Mouse (Mus musculus) hindbrain, postnatal 0 days (tissue): ENCODE measurements around the gene Gnas. TPM values are rescaled to one million over a fixed set of nuclear protein-coding genes. Genes with fewer than 3 reads are reported as not detected.

Experiments
- ATAC-seq: fragments of 200-750 bp; cut with Nextera tagmentation; 2 replicates; pipeline ENCODE4 v1.8.0; 2017; ENCODE audit warnings: mild to moderate bottlenecking, moderate TSS enrichment, moderate library complexity
- DNase-seq: peaks from one replicate; pipeline ENCODE4 v3.0.0-alpha.2; 2015; ENCODE audit warnings: low spot score
- H3K27ac ChIP-seq: fragments of 300-500 bp; sonication (generic); 2 replicates; pipeline ENCODE4 v1.5.1; 2014; ENCODE audit warnings: mild to moderate bottlenecking
- H3K27me3 ChIP-seq: fragments of 300-500 bp; sonication (generic); 2 replicates; pipeline ENCODE4 v1.6.1; 2014; ENCODE audit warnings: low read length, mixed read lengths; ENCODE audit not compliant: insufficient read depth
- H3K36me3 ChIP-seq: fragments of 300-500 bp; sonication (generic); 2 replicates; pipeline ENCODE4 v1.6.1; 2014; ENCODE audit warnings: low read length, mixed read lengths; ENCODE audit not compliant: insufficient read depth
- H3K4me1 ChIP-seq: fragments of 300-500 bp; sonication (generic); 2 replicates; pipeline ENCODE4 v1.6.1; 2014; ENCODE audit warnings: antibody characterized with exemption, low read length, mixed read lengths; ENCODE audit not compliant: insufficient read depth
- H3K4me2 ChIP-seq: fragments of 300-500 bp; sonication (generic); 2 replicates; pipeline ENCODE4 v1.6.1; 2014; ENCODE audit warnings: low read depth, mild to moderate bottlenecking, low read length, moderate library complexity, mixed read lengths
- H3K4me3 ChIP-seq: fragments of 300-500 bp; sonication (generic); 2 replicates; pipeline ENCODE4 v1.5.1; 2014; ENCODE audit warnings: low read length
- H3K9ac ChIP-seq: fragments of 300-500 bp; sonication (generic); replicated peaks from 2 replicates; pipeline ENCODE4 v1.6.1; 2014; ENCODE audit warnings: mild to moderate bottlenecking, low read length, moderate library complexity, mixed read lengths
- H3K9me3 ChIP-seq: fragments of 300-500 bp; sonication (generic); 2 replicates; pipeline ENCODE4 v1.6.1; 2016; ENCODE audit warnings: low read length, mixed read lengths
- CTCF ChIP-seq: IDR thresholded peaks from 2 replicates; pipeline ENCODE4 v1.5.1; 2016; ENCODE audit warnings: antibody characterized with exemption, control low read depth, low read depth
- WGBS: fragments of 180-500 bp; shearing (Covaris S2); extraction: QIAGEN DNeasy Blood & Tissue Kit; methylation state at CpG from one replicate; pipeline ENCODE4 v1.1.7; 2014; 5-methylcytosine and 5-hydroxymethylcytosine counted together
- microRNA counts: library from miRNA; unstranded; fragments of <30 nt; microRNA quantifications from one replicate; lab custom pipeline; 2015
- microRNA-seq, 2 experiments: library from miRNA; unstranded; fragments of <30 nt; microRNA quantifications; one replicate each; pipeline ENCODE4; 2016
- polyA plus RNA-seq: library from polyadenylated mRNA; unstranded; fragments of >200 nt; fragmentation: Nextera tagmentation; extraction: Ambion mirVana; gene quantifications from 2 replicates; pipeline ENCODE4 v1.2.1, GENCODE M21; 2015
- total RNA-seq: library from RNA; depleted of rRNA; stranded (reverse); fragments of >200 nt; gene quantifications from 2 replicates; pipeline ENCODE4 v1.2.3, GENCODE M21; 2014; rRNA removed

The Gnas gene
- total and polyA plus RNA-seq, 2 experiments from 2014 or later, result 1,738 to 1,873 TPM

GRCm38 (mm10) chr2:174392554-174392953, 108.4 kb downstream of the Gnas start:
- no peak overlapping the region for H3K4me3 ChIP-seq
- no peak overlapping the region for H3K9ac ChIP-seq
- no peaks in the 10 kb centered on the region for H3K4me1 ChIP-seq
- ATAC-seq (no peak), DNase-seq (no peak)
- WGBS, result 51% methylated on average over 9 of the region's 9 CpGs
- H3K4me2 ChIP-seq, result no peak overlapping the region
- TF ChIP-seq CTCF, result no peak
- peaks cover 7% of the 10 kb centered on the region; the same call in 1 of the 2 replicates for H3K9me3 ChIP-seq
- H3K27me3 ChIP-seq, result no peaks in the 10 kb centered on the region
- H3K27ac ChIP-seq, result no peak overlapping the region
- no peaks in the 10 kb centered on the region for H3K36me3 ChIP-seq

- H3K27me3 ChIP-seq, result no peaks in the 10 kb centered on the region
- no peak overlapping the region for H3K4me2 ChIP-seq
- no peak for ATAC-seq
- no peak for TF ChIP-seq CTCF
- H3K9me3 ChIP-seq, result peaks cover 5% of the 10 kb centered on the region; the same call in 1 of the 2 replicates
- no peak overlapping the region for H3K9ac ChIP-seq
- DNase-seq, result no peak
- H3K4me1 ChIP-seq, result no peaks in the 10 kb centered on the region
- H3K4me3 ChIP-seq, result no peak overlapping the region
- no peak overlapping the region for H3K27ac ChIP-seq
- no peaks in the 10 kb centered on the region for H3K36me3 ChIP-seq
- 91% methylated on average over 5 of the region's 5 CpGs for WGBS
Observed at GRCm38 (mm10) chr2:174393383-174393782, 109.3 kb downstream of the Gnas start.

MicroRNA genes within 50 kb of the gene (microRNA counts, 519-probe panel; counts per million panel counts)
- microRNA mmu-miR-296-3p (lab: Ali Mortazavi, UCI) (not detected), microRNA mmu-miR-296-5p (lab: Ali Mortazavi, UCI) (4,612 counts per million, percentile 80 among the panel's probes with 10 or more counts), microRNA mmu-miR-298 (lab: Ali Mortazavi, UCI) (1,422 counts per million, percentile 18 among the panel's probes with 10 or more counts)

Small RNAs within 50 kb of the gene (microRNA-seq; reads per million reads assigned to microRNA genes)
- gene Gm27591 (0 reads per million in 2 experiments), gene Mir296 (3,311 to 3,391 reads per million in 2 experiments), gene Mir298 (3,259 to 3,875 reads per million in 2 experiments)

Other genes with a start within 250 kb of the Gnas start
- 23.5 and 30.5 TPM in 2 replicates for gene Stx16, start 208.0 kb upstream of the Gnas start, total RNA-seq
- gene Stx16, start 208.0 kb upstream of the Gnas start, polyA plus RNA-seq, result 7.9 and 8.6 TPM in 2 replicates
- 24.7 and 29.5 TPM in 2 replicates for gene Npepl1, start 174.0 kb upstream of the Gnas start, total RNA-seq
- gene Npepl1, start 174.0 kb upstream of the Gnas start, polyA plus RNA-seq, result 18.8 and 20.3 TPM in 2 replicates
- not detected in 2 replicates for gene Gm20721, start 62.4 kb downstream of the Gnas start, total RNA-seq
- gene Gm20721, start 62.4 kb downstream of the Gnas start, polyA plus RNA-seq, result 13.4 and 19.4 TPM in 2 replicates
- 53.4 and 72.6 TPM in 2 replicates for gene Nelfcd, start 131.5 kb downstream of the Gnas start, total RNA-seq
- gene Nelfcd, start 131.5 kb downstream of the Gnas start, polyA plus RNA-seq, result 93.8 and 94.4 TPM in 2 replicates
- gene Ctsz, start 154.7 kb downstream of the Gnas start, total RNA-seq, result 66.9 and 67.0 TPM in 2 replicates
- gene Ctsz, start 154.7 kb downstream of the Gnas start, polyA plus RNA-seq, result 69.7 and 72.3 TPM in 2 replicates
- 1.0 TPM in 1 of 2 replicates, not detected in the other for gene Tubb1, start 166.4 kb downstream of the Gnas start, total RNA-seq
- 0.13 TPM in 1 of 2 replicates, not detected in the other for gene Tubb1, start 166.4 kb downstream of the Gnas start, polyA plus RNA-seq
- 397 and 488 TPM in 2 replicates for gene Atp5e, start 179.8 kb downstream of the Gnas start, total RNA-seq
- 925 and 953 TPM in 2 replicates for gene Atp5e, start 179.8 kb downstream of the Gnas start, polyA plus RNA-seq
- 50.0 and 50.9 TPM in 2 replicates for gene Prelid3b, start 188.8 kb downstream of the Gnas start, total RNA-seq
- gene Prelid3b, start 188.8 kb downstream of the Gnas start, polyA plus RNA-seq, result 90.5 and 91.9 TPM in 2 replicates